In the genomic region with DNA sequence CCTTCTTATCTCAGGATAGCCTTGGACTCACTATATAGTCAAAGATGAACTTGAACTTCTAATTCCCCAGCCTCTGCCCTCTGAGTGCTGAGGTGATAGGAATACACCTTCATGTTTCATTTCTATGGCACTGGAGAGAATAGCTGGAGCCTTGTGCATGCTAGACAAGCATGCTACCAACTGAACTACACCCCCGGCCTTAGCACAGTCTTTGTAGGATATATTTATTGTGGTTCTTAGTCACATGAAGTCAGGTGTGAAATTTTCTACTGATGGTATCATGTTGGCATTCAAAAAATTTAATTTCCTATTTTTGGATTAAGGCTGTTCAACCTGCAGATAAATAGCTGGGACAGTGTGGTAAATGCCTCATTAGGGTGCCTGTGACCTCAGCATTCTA, we compare ENCODE assay signal across 21 mouse cellular contexts. TPM values are rescaled to one million over a fixed set of nuclear protein-coding genes. Genes with fewer than 3 reads are reported as not detected.
"Had no signal": no experiment of that assay in that cellular context is flagged by ENCODE, and none has a peak within 500 bp of the region (broad histone marks: within the 10 kb centered on the region; RNA-seq: fewer than 3 reads in every experiment).

No protein-coding gene starts in this region.

- H3K4me1 ChIP-seq: neural tube, embryonic 13.5 days; neural tube, embryonic 15.5 days; stomach, embryonic 15.5 days had no signal

- H3K9me3 ChIP-seq: neural tube, embryonic 13.5 days; neural tube, embryonic 15.5 days; stomach, embryonic 15.5 days had no signal

- DNase-seq: retina, postnatal 1 day; right cerebral cortex, adult 18-20 months; right cerebral cortex, postnatal 14 days; right cerebral cortex, postnatal 25 days; right cerebral cortex, postnatal 4 days; spleen, adult 18-20 months; thymus, adult 18-20 months; thymus, adult 2 months; thymus, postnatal 14 days; thymus, postnatal 25 days; thymus, postnatal 36 days; thymus, postnatal 4 days had no signal

- H3K36me3 ChIP-seq: neural tube, embryonic 13.5 days; neural tube, embryonic 15.5 days; stomach, embryonic 15.5 days had no signal

- H3K9ac ChIP-seq: neural tube, embryonic 13.5 days; neural tube, embryonic 15.5 days; stomach, embryonic 15.5 days had no signal

- H3K27ac ChIP-seq: neural tube, embryonic 13.5 days; neural tube, embryonic 15.5 days; stomach, embryonic 15.5 days; stomach, postnatal 0 days had no signal

- H3K4me2 ChIP-seq: neural tube, embryonic 13.5 days; neural tube, embryonic 15.5 days; stomach, embryonic 15.5 days had no signal

- H3K27me3 ChIP-seq: neural tube, embryonic 13.5 days; neural tube, embryonic 15.5 days; stomach, embryonic 15.5 days had no signal

- H3K4me3 ChIP-seq: neural tube, embryonic 13.5 days; neural tube, embryonic 15.5 days; stomach, embryonic 15.5 days had no signal

RNA-seq across cellular contexts. Expression of a gene that starts 33.0 kb away (rescaled TPM):
- polyA plus RNA-seq: small intestine, adult 2 months; spleen, adult 2 months; stomach, embryonic 14.5 days; stomach, embryonic 16.5 days; stomach, postnatal 0 days; thymus, adult 2 months; thymus, postnatal 0 days had no signal
